Mouse (Mus musculus) megakaryocyte, embryonic 14.5 days (primary cell): ENCODE measurements around the gene Ccnd3.

ENCODE experiments used
- FLI1 ChIP-seq: IDR thresholded peaks from 2 replicates; pipeline ENCODE4 v1.6.1; 2012; ENCODE audit warnings: low read length, inconsistent platforms, mixed read lengths
- GATA1 ChIP-seq: IDR thresholded peaks from 3 replicates; pipeline ENCODE4 v1.6.1; 2012; ENCODE audit warnings: mixed read lengths, low read length, inconsistent platforms, borderline replicate concordance

DNA sequence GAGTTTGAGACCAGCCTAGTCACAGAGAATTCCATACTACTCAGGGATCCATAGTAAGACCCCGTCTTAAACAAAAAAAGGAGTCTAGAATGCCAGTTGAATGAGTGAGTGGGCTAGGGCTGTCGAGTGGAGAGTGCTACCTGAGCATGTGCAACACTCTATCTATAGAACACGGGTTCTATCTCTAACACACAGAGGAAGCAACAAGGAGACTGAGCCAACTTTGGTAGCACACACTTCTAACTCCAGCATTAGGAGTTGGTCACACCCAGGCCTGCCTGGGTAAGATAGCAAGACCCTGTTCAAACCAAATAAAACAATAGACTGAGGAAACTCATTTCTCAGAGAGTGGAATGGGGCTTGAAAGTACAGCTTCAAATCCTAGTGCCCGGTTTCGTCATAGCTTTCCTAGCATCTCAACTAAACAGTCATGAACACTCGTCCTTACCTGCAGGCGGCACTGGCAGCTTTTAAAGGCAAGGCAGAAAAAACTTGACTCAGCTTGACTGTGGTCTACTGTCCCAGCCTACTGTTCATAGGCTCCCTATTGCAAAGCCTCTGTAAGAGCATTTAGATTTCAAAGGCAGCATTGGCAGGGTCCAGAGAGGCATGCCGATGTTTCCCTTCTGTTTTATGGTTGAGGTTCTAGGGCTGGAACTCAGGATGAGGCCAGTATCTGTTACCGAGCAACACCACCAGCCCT lies 112.9 kb downstream of the Ccnd3 start:
- TF ChIP-seq GATA1 (no peak), FLI1 (no peak)
